Mouse (Mus musculus) B cell, adult 2 months (primary cell): ENCODE results near the gene Aldoc.

Experiments used
- DNase-seq, 2 experiments: peaks; one replicate each; pipeline ENCODE4 v3.0.0; 2022

Gene Aldoc

GRCm38 (mm10) chr11:78363309-78364007 is 40.7 kb downstream of the Aldoc start:
- no peak for DNase-seq

GRCm38 (mm10) chr11:78364103-78364502 is 41.3 kb downstream of the Aldoc start:
- DNase-seq, result no peak

GRCm38 (mm10) chr11:78367456-78368225 is 44.9 kb downstream of the Aldoc start:
- DNase-seq, result no peak

- no peak for DNase-seq
Observed at GRCm38 (mm10) chr11:78370389-78370788, 47.6 kb downstream of the Aldoc start.

GRCm38 (mm10) chr11:78371711-78372110 is 48.9 kb downstream of the Aldoc start:
- no peak for DNase-seq

- no peak for DNase-seq
Observed at GRCm38 (mm10) chr11:78372166-78372565, 49.4 kb downstream of the Aldoc start.

- DNase-seq, result no peak
Observed at GRCm38 (mm10) chr11:78372610-78373009, 49.8 kb downstream of the Aldoc start.

- DNase-seq, result no peak
Observed at GRCm38 (mm10) chr11:78374147-78374546, 51.4 kb downstream of the Aldoc start.
